Mouse (Mus musculus) bone marrow, adult 2 months (tissue): Measurements from ENCODE around the gene D930048N14Rik. TPM values are rescaled to one million over a fixed set of nuclear protein-coding genes. Genes with fewer than 3 reads are reported as not detected.
"Not testable (repeated sequence)": the region's sequence is repeated elsewhere in the genome, so short reads cannot be mapped to it uniquely, and the experiment has no call there.

Experiments used
- H3K27ac ChIP-seq: fragments of 200-500 bp; 2 replicates; pipeline ENCODE4 v1.5.1; 2012; ENCODE audit warnings: low read depth, mild to moderate bottlenecking, control low read depth, inconsistent platforms, low read length; ENCODE audit not compliant: control insufficient read depth, poor library complexity, insufficient read depth
- H3K4me1 ChIP-seq: fragments of 200-500 bp; 2 replicates; pipeline ENCODE4 v1.6.1; 2011; ENCODE audit warnings: low read length; ENCODE audit not compliant: control insufficient read depth, insufficient read depth
- H3K4me3 ChIP-seq: fragments of 200-500 bp; replicated peaks from 2 replicates; pipeline ENCODE3; 2011; ENCODE audit warnings: mild to moderate bottlenecking, low read depth, low read length, control low read depth; ENCODE audit not compliant: control insufficient read depth
- CTCF ChIP-seq: fragments of 200-500 bp; IDR thresholded peaks from 2 replicates; pipeline ENCODE4 v1.5.1; 2011; ENCODE audit warnings: low read length, control low read depth; ENCODE audit not compliant: control insufficient read depth, insufficient read depth
- POLR2A ChIP-seq: fragments of 200-500 bp; IDR thresholded peaks from 2 replicates; pipeline ENCODE4 v1.6.1; 2011; ENCODE audit warnings: low read depth, mild to moderate bottlenecking, control low read depth, low read length, borderline replicate concordance; ENCODE audit not compliant: control insufficient read depth
- WGBS: fragments of 180-500 bp; shearing (Covaris S2); methylation state at CpG from one replicate; pipeline ENCODE4 v1.1.7; 2018; 5-methylcytosine and 5-hydroxymethylcytosine counted together
- polyA plus RNA-seq: library from polyadenylated mRNA; stranded (reverse); fragments of >200 nt; gene quantifications from 2 replicates; pipeline ENCODE4 v1.2.4, GENCODE M21; 2011; ENCODE audit warnings: low replicate concordance; ENCODE audit not compliant: missing spikeins, insufficient read depth, insufficient read length

The D930048N14Rik gene
- polyA plus RNA-seq, 1 experiment = 0.72 TPM

- Histone ChIP-seq H3K4me1 (peaks cover 4% of the 10 kb centered on the region; the same call in 1 of the 2 replicates), H3K4me3 (peak overlapping the region; percentile 81), H3K27ac (peak overlapping the region; percentile 37; the same call in 1 of the 2 replicates)
- TF ChIP-seq POLR2A = no peak
- TF ChIP-seq CTCF = no peak
- under 1% methylated on average over 30 of the region's 30 CpGs for WGBS
Observed at GRCm38 (mm10) chr11:51650261-51650660, 493 bp upstream of the D930048N14Rik start.

GRCm38 (mm10) chr11:51652889-51653418 lies 2.2 kb downstream of the D930048N14Rik start:
- whole genome bisulfite sequencing = 78% methylated on average over 4 of the region's 4 CpGs
- TF ChIP-seq POLR2A (no peak), CTCF (no peak)
- Histone ChIP-seq H3K4me1 (no peaks in the 10 kb centered on the region; the same call in 1 of the 2 replicates), H3K4me3 (no peak overlapping the region), H3K27ac (no peak overlapping the region)

GRCm38 (mm10) chr11:51653736-51654135 lies 3.0 kb downstream of the D930048N14Rik start:
- no peak overlapping the region for H3K27ac ChIP-seq
- H3K4me1 ChIP-seq = no peaks in the 10 kb centered on the region; the same call in 1 of the 2 replicates
- 92% methylated on average over 6 of the region's 6 CpGs for WGBS
- no peak for TF ChIP-seq POLR2A
- no peak for TF ChIP-seq CTCF
- no peak overlapping the region for H3K4me3 ChIP-seq

GRCm38 (mm10) chr11:51654891-51655290 lies 4.1 kb downstream of the D930048N14Rik start:
- TF ChIP-seq CTCF (no peak), POLR2A (no peak)
- H3K4me3 ChIP-seq = no peak overlapping the region
- no peak overlapping the region for H3K27ac ChIP-seq
- no peaks in the 10 kb centered on the region; the same call in 1 of the 2 replicates for H3K4me1 ChIP-seq
- 85% methylated on average over 3 of the region's 3 CpGs for WGBS

- no peak overlapping the region for H3K4me3 ChIP-seq
- H3K4me1 ChIP-seq = no peaks in the 10 kb centered on the region; the same call in 1 of the 2 replicates
- H3K27ac ChIP-seq = no peak overlapping the region
- 83% methylated on average over 10 of the region's 10 CpGs for WGBS
- TF ChIP-seq CTCF (no peak), POLR2A (no peak)
Observed at GRCm38 (mm10) chr11:51656798-51657521, 6.2 kb downstream of the D930048N14Rik start.

- 17% methylated on average over 7 of the region's 7 CpGs for WGBS
- Histone ChIP-seq H3K4me1 (no peaks in the 10 kb centered on the region; the same call in 1 of the 2 replicates), H3K27ac (no peak overlapping the region), H3K4me3 (no peak overlapping the region)
- TF ChIP-seq CTCF (no peak), POLR2A (no peak)
Observed at GRCm38 (mm10) chr11:51658291-51658690, 7.5 kb downstream of the D930048N14Rik start.

- Histone ChIP-seq H3K4me3 (no peak overlapping the region), H3K4me1 (no peaks in the 10 kb centered on the region; the same call in 1 of the 2 replicates), H3K27ac (no peak overlapping the region)
- no peak for TF ChIP-seq CTCF
- TF ChIP-seq POLR2A = no peak
- WGBS = 18% methylated on average over 6 of the region's 6 CpGs
Observed at GRCm38 (mm10) chr11:51658705-51659104, 8.0 kb downstream of the D930048N14Rik start.

GRCm38 (mm10) chr11:51661867-51662365 lies 11.2 kb downstream of the D930048N14Rik start:
- H3K27ac ChIP-seq = no peak overlapping the region
- no peak overlapping the region for H3K4me3 ChIP-seq
- 85% methylated on average over 16 of the region's 16 CpGs for WGBS
- H3K4me1 ChIP-seq = no peaks in the 10 kb centered on the region; the same call in none of the 2 replicates
- TF ChIP-seq CTCF (no peak), POLR2A (no peak)

- H3K27ac ChIP-seq = no peak overlapping the region
- TF ChIP-seq POLR2A = no peak
- TF ChIP-seq CTCF = no peak
- WGBS = 86% methylated on average over 7 of the region's 7 CpGs
- H3K4me3 ChIP-seq = no peak overlapping the region
- H3K4me1 ChIP-seq = no peaks in the 10 kb centered on the region; the same call in none of the 2 replicates
Observed at GRCm38 (mm10) chr11:51662632-51663031, 11.9 kb downstream of the D930048N14Rik start.

GRCm38 (mm10) chr11:51664747-51665146 lies 14.0 kb downstream of the D930048N14Rik start:
- WGBS = 80% methylated on average over 7 of the region's 7 CpGs
- not testable (repeated sequence) for H3K4me3 ChIP-seq, H3K4me1 ChIP-seq, H3K27ac ChIP-seq
